In the genomic region with DNA sequence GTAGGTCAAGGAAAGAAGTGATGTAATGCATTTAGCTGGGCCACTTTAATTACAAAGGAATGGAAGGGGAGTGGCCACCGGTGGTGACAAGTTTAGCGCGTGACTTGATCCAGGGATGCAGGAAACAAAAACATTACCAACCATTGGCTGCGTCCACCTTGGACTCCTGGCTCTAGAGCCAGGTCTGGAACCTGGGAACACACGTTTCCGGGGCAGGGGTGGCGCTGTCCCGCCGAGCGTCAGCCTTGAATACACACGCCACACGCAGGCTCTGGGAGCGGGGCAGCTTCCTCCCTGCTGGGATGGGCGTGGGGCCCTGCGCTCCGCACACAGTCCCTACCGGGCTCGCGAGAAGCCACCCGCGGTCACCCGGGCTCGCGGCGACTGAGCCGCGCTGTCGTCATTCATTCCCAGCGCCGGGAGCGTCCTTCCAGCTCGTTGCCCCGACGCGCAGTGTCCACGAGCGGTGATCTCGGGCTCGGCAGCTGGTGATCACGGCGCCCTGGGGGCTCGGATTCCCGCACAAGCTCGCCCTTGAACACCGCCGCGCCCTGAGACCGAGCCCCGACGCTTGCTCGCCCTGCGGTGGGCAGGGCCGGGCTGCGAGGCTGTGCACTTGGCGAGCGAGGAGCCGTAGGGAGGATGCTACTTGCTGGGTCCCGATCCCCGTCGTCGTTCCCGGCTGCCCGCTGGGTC, we compare ENCODE assay signal across 8 mouse cellular contexts. TPM values are rescaled to one million over a fixed set of nuclear protein-coding genes. Genes with fewer than 3 reads are reported as not detected.
DNase-seq lines count a peak whose midpoint lies in the region; ATAC-seq lines count a peak whose summit lies in the region.

Tbc1d9 (plus strand) TSS at position 118 of the 696 bp plus-strand sequence.

- WGBS in embryonic facial prominence, embryonic 12.5 days: under 1% methylated on average over 63 of the region's 63 CpGs

- peak within 1 kb of the TSS; percentile 84 for H3K9ac ChIP-seq in embryonic facial prominence, embryonic 12.5 days

- H3K27ac ChIP-seq in embryonic facial prominence, embryonic 12.5 days: peak within 1 kb of the TSS; percentile 84

- H3K4me2 ChIP-seq in embryonic facial prominence, embryonic 12.5 days (replicated peaks): peak within 1 kb of the TSS; percentile 85

- intact Hi-C loops in left cerebral cortex, postnatal 4 days (cut with DNase I): no loop called here

- H3K36me3 ChIP-seq in embryonic facial prominence, embryonic 12.5 days: no peaks in the 10 kb centered on the region

- H3K9me3 ChIP-seq in embryonic facial prominence, embryonic 12.5 days: no peaks in the 10 kb centered on the region

- H3K27me3 ChIP-seq in embryonic facial prominence, embryonic 12.5 days: no peaks in the 10 kb centered on the region

- peak; percentile 89 for ATAC-seq in embryonic facial prominence, embryonic 12.5 days (ENCODE audit: insufficient number of reproducible peaks, insufficient read depth, low FRiP score, low TSS enrichment)

- H3K4me3 ChIP-seq in embryonic facial prominence, embryonic 12.5 days: peak within 1 kb of the TSS; percentile 71

- peak; percentile 14 to 32 for DNase-seq in adrenal gland, postnatal 4 days (ENCODE audit: low spot score in 2 of 2)
- DNase-seq in heart, adult 18-20 months: peak; percentile 72 to 73
- peak; percentile 73 for DNase-seq in kidney, adult 11 months
- peak; percentile 69 for DNase-seq in left cerebral cortex, postnatal 4 days
- DNase-seq in mesoderm, embryonic 11.5 days (ENCODE audit: low read depth, low spot score): peak; percentile 76
- DNase-seq in right cerebral cortex, postnatal 25 days: peak; percentile 79
- DNase-seq in adipocyte (ENCODE audit: low spot score): no peak

- H3K4me1 ChIP-seq in embryonic facial prominence, embryonic 12.5 days: 0 out of 2 replicates have a peak, but pooled peaks cover 4% of the 10 kb centered on the region

RNA-seq across cellular contexts. Expression of gene Tbc1d9, which starts in this region (rescaled TPM):
- 10 to 100 TPM; 10.8 to 13.4 TPM for total RNA-seq in adrenal gland, postnatal 4 days (2021)
- polyA plus RNA-seq in embryonic facial prominence, embryonic 12.5 days (2016; fragmentation: Nextera tagmentation; extraction: Ambion mirVana): 4.0 and 4.6 TPM in 2 replicates
- 1 to 10 TPM; 3.0 to 4.0 TPM for total RNA-seq in heart, adult 18-20 months (2021)
- total RNA-seq in left cerebral cortex, postnatal 4 days (2021): 100 to 1,000 TPM; 122 to 129 TPM

Comparison
In these comparisons a context has a peak if more than half of its experiments do, and no peak if none do; other contexts are left out.
1. RNA of gene Tbc1d9 (total RNA-seq): 122 to 129 TPM in left cerebral cortex, postnatal 4 days; 10.8 to 13.4 TPM in adrenal gland, postnatal 4 days and 3.0 to 4.0 TPM in heart, adult 18-20 months; every median in the first group is over 4 times any median in the second.